Mouse (Mus musculus) heart, postnatal 25 days (tissue): ENCODE results near the gene Psmd5. TPM values are rescaled to one million over a fixed set of nuclear protein-coding genes. Genes with fewer than 3 reads are reported as not detected.

Experiments used
- DNase-seq: peaks from one replicate; pipeline ENCODE4 v3.0.0; 2022; ENCODE audit warnings: low spot score
- intact Hi-C: fragments of 180-260 bp; cut with DNase I; formaldehyde crosslinking; loops from one replicate; pipeline ENCODE4 v1.15.1; 2025
- total RNA-seq, 2 experiments: library from RNA; stranded (reverse); gene quantifications; 2 replicates each; pipeline ENCODE4 v1.2.3; 2021

Gene Psmd5
- 10 to 100 TPM; 11.9 to 16.3 TPM for total RNA-seq

- intact Hi-C loops = no loop called here
- no peak for DNase-seq
These were observed at the start of gene Psmd5 for GRCm38 (mm10) chr2:34874816-34875345. Psmd5 (minus strand) TSS chr2:34874968.

GRCm38 (mm10) chr2:34922729-34923128, 48.0 kb upstream of the Psmd5 start:
- DNase-seq = no peak
- intact Hi-C loops = no loop called here

GRCm38 (mm10) chr2:34920144-34920543, 45.4 kb upstream of the Psmd5 start:
- intact Hi-C loops = no loop called here

GRCm38 (mm10) chr2:34915103-34915502, 40.3 kb upstream of the Psmd5 start:
- intact Hi-C loops = no loop called here
- DNase-seq = no peak

More at GRCm38 (mm10) chr2:34920144-34920543, 45.4 kb upstream of the Psmd5 start:
- no peak for DNase-seq

GRCm38 (mm10) chr2:34914823-34915082, 40.0 kb upstream of the Psmd5 start:
- intact Hi-C loops = no loop called here

GRCm38 (mm10) chr2:34914069-34914822, 39.5 kb upstream of the Psmd5 start:
- DNase-seq = peak; percentile 34
- intact Hi-C loops = no loop called here

More at GRCm38 (mm10) chr2:34914823-34915082, 40.0 kb upstream of the Psmd5 start:
- no peak for DNase-seq

- intact Hi-C loops = no loop called here
- peak; percentile 23 for DNase-seq
These were observed 38.7 kb upstream of the Psmd5 start, which contains the start of gene Phf19 for GRCm38 (mm10) chr2:34913218-34914068. Phf19 (minus strand) TSS chr2:34914026.

- DNase-seq = no peak
- intact Hi-C loops = no loop called here
These were observed 37.8 kb upstream of the Psmd5 start for GRCm38 (mm10) chr2:34912613-34913012.

GRCm38 (mm10) chr2:34911871-34912270, 37.1 kb upstream of the Psmd5 start:
- intact Hi-C loops = no loop called here
- no peak for DNase-seq

- no peak for DNase-seq
- intact Hi-C loops = no loop called here
These were observed 35.0 kb upstream of the Psmd5 start for GRCm38 (mm10) chr2:34909719-34910118.

- DNase-seq = peak; percentile 54
- intact Hi-C loops = no loop called here
These were observed 32.3 kb upstream of the Psmd5 start for GRCm38 (mm10) chr2:34906861-34907604.

GRCm38 (mm10) chr2:34906426-34906825, 31.7 kb upstream of the Psmd5 start:
- intact Hi-C loops = no loop called here
- no peak for DNase-seq

GRCm38 (mm10) chr2:34904849-34905542, 30.2 kb upstream of the Psmd5 start:
- intact Hi-C loops = loop anchor here (5.0 kb wide), 1 partner anchor 67 kb away; no protein-coding TSS in a partner anchor
- DNase-seq = peak; percentile 98

- no peak for DNase-seq
- intact Hi-C loops = loop anchor here (2.0 to 5.0 kb wide), 2 partner anchors 31 to 68 kb away; no protein-coding TSS in a partner anchor
These were observed 29.1 kb upstream of the Psmd5 start for GRCm38 (mm10) chr2:34903652-34904405.

GRCm38 (mm10) chr2:34903191-34903590, 28.4 kb upstream of the Psmd5 start:
- no peak for DNase-seq
- intact Hi-C loops = loop anchor here (2.0 to 5.0 kb wide), 2 partner anchors 30 to 69 kb away; no protein-coding TSS in a partner anchor

- DNase-seq = no peak
- intact Hi-C loops = loop anchor here (2.0 to 5.0 kb wide), 2 partner anchors 30 to 70 kb away; no protein-coding TSS in a partner anchor
These were observed 28.0 kb upstream of the Psmd5 start for GRCm38 (mm10) chr2:34902731-34903130.

GRCm38 (mm10) chr2:34901726-34902125, 27.0 kb upstream of the Psmd5 start:
- intact Hi-C loops = loop anchor here (2.0 to 5.0 kb wide), 2 partner anchors 29 to 71 kb away; no protein-coding TSS in a partner anchor

GRCm38 (mm10) chr2:34900412-34900811, 25.6 kb upstream of the Psmd5 start:
- intact Hi-C loops = loop anchor here (5.0 kb wide), 1 partner anchor 72 kb away; no protein-coding TSS in a partner anchor
- no peak for DNase-seq

More at GRCm38 (mm10) chr2:34901726-34902125, 27.0 kb upstream of the Psmd5 start:
- DNase-seq = no peak
